Mouse (Mus musculus) heart, adult 2 months (tissue): Measurements from ENCODE around the gene A630076J17Rik. TPM values are rescaled to one million over a fixed set of nuclear protein-coding genes. Genes with fewer than 3 reads are reported as not detected.

Experiments used
- DNase-seq, 2 experiments: peaks; one replicate each; pipeline ENCODE4 v3.0.0; 2021
- H3K27ac ChIP-seq: fragments of 200-600 bp; 2 replicates; pipeline ENCODE4 v1.8.1; 2022
- H3K27me3 ChIP-seq: fragments of 200-500 bp; 2 replicates; pipeline ENCODE4 v1.6.1; 2012; ENCODE audit warnings: mild to moderate bottlenecking, low read length, inconsistent platforms, mixed read lengths; ENCODE audit not compliant: control insufficient read depth, insufficient read depth
- H3K36me3 ChIP-seq: fragments of 200-500 bp; 2 replicates; pipeline ENCODE4 v1.6.1; 2012; ENCODE audit warnings: low read length, inconsistent platforms; ENCODE audit not compliant: control insufficient read depth, insufficient read depth
- H3K4me1 ChIP-seq: fragments of 200-500 bp; 2 replicates; pipeline ENCODE4 v1.6.1; 2011; ENCODE audit warnings: low read length; ENCODE audit not compliant: control insufficient read depth, insufficient read depth
- H3K4me3 ChIP-seq: fragments of 200-600 bp; 2 replicates; pipeline ENCODE4 v1.8.1; 2022
- H3K79me2 ChIP-seq: fragments of 200-500 bp; replicated peaks from 2 replicates; pipeline ENCODE4 v1.6.1; 2012; ENCODE audit warnings: mild to moderate bottlenecking, inconsistent platforms, low read length, moderate library complexity, mixed read lengths; ENCODE audit not compliant: control insufficient read depth, insufficient read depth
- H3K9ac ChIP-seq: fragments of 200-500 bp; 2 replicates; pipeline ENCODE4 v1.6.1; 2012; ENCODE audit warnings: low read depth, mild to moderate bottlenecking, control low read depth, inconsistent platforms, low read length, mixed read lengths
- CTCF ChIP-seq: fragments of 200-600 bp; IDR thresholded peaks from 2 replicates; pipeline ENCODE4 v1.8.1; 2022; ENCODE audit warnings: antibody characterized with exemption, mild to moderate bottlenecking, moderate library complexity
- EP300 ChIP-seq: fragments of 200-500 bp; IDR thresholded peaks from 2 replicates; pipeline ENCODE4 v1.6.1; 2011; ENCODE audit warnings: low read depth, low read length, control low read depth; ENCODE audit not compliant: insufficient read depth
- POLR2A ChIP-seq: fragments of 200-500 bp; IDR thresholded peaks from 2 replicates; pipeline ENCODE4 v1.6.1; 2011; ENCODE audit warnings: mild to moderate bottlenecking, low read depth, low read length, control low read depth; ENCODE audit not compliant: insufficient read depth
- WGBS: fragments of 180-500 bp; shearing (Covaris S2); methylation state at CpG from one replicate; pipeline ENCODE4 v1.1.7; 2018; 5-methylcytosine and 5-hydroxymethylcytosine counted together
- intact Hi-C: fragments of 180-260 bp; cut with DNase I; formaldehyde crosslinking; loops from one replicate; pipeline ENCODE4 v1.15.1; 2025
- polyA plus RNA-seq: library from polyadenylated mRNA; depleted of rRNA; stranded (reverse); fragments of >200 nt; gene quantifications from 2 replicates; pipeline ENCODE4 v1.2.3, GENCODE M21; 2012
- total RNA-seq, 2 experiments: library from RNA; stranded (reverse); gene quantifications; 2 replicates each; pipeline ENCODE4 v1.2.3; 2021

A630076J17Rik gene
- total and polyA plus RNA-seq, 3 experiments = 0.18 TPM; not detected in 2

- H3K27me3 ChIP-seq = no peaks in the 10 kb centered on the region
- H3K9ac ChIP-seq = no peak within 1 kb of the TSS
- H3K4me1 ChIP-seq = peaks cover 6% of the 10 kb centered on the region
- H3K79me2 ChIP-seq = no peaks in the 10 kb centered on the region
- H3K27ac ChIP-seq = no peak within 1 kb of the TSS
- no peaks in the 10 kb centered on the region for H3K36me3 ChIP-seq
- intact Hi-C loops = no loop called here
- TF ChIP-seq EP300 (no peak), CTCF (no peak), POLR2A (no peak)
- no peak for DNase-seq
- no peak within 1 kb of the TSS for H3K4me3 ChIP-seq
- WGBS = 84% methylated on average over 10 of the region's 10 CpGs
These were observed 8.8 kb upstream of the A630076J17Rik start, which contains the start of gene Cym for GRCm38 (mm10) chr3:107221608-107222007. Gene Cym (minus strand): TSS chr3:107221732.

GRCm38 (mm10) chr3:107223230-107223629 lies 7.2 kb upstream of the A630076J17Rik start:
- DNase-seq = no peak
- 31% methylated on average over 1 of the region's 1 CpGs for WGBS
- Histone ChIP-seq H3K36me3 (no peaks in the 10 kb centered on the region), H3K4me1 (peaks cover 6% of the 10 kb centered on the region), H3K27ac (no peak overlapping the region), H3K79me2 (no peaks in the 10 kb centered on the region), H3K9ac (no peak overlapping the region), H3K27me3 (no peaks in the 10 kb centered on the region), H3K4me3 (no peak overlapping the region)
- TF ChIP-seq EP300 = no peak
- TF ChIP-seq CTCF = no peak
- no peak for TF ChIP-seq POLR2A
- intact Hi-C loops = no loop called here

- no peak for DNase-seq
- Histone ChIP-seq H3K9ac (no peak overlapping the region), H3K4me1 (peaks cover 10% of the 10 kb centered on the region), H3K79me2 (no peaks in the 10 kb centered on the region), H3K27ac (peak overlapping the region; percentile 75), H3K36me3 (no peaks in the 10 kb centered on the region), H3K27me3 (no peaks in the 10 kb centered on the region), H3K4me3 (no peak overlapping the region)
- WGBS = 45% methylated on average over 5 of the region's 5 CpGs
- intact Hi-C loops = no loop called here
- TF ChIP-seq CTCF (no peak), POLR2A (no peak), EP300 (0 out of 2 replicates have a peak, but pooled peaks have one; percentile 18)
These were observed 4.6 kb upstream of the A630076J17Rik start for GRCm38 (mm10) chr3:107225820-107226219.

GRCm38 (mm10) chr3:107229221-107229620 lies 1.2 kb upstream of the A630076J17Rik start:
- no peaks in the 10 kb centered on the region for H3K79me2 ChIP-seq
- WGBS = 91% methylated on average over 5 of the region's 5 CpGs
- TF ChIP-seq POLR2A (no peak), CTCF (no peak), EP300 (no peak)

GRCm38 (mm10) chr3:107229822-107230221 lies 592 bp upstream of the A630076J17Rik start:
- no peaks in the 10 kb centered on the region for H3K36me3 ChIP-seq
- H3K9ac ChIP-seq = no peak overlapping the region
- H3K79me2 ChIP-seq = no peaks in the 10 kb centered on the region
- TF ChIP-seq CTCF (no peak), POLR2A (no peak), EP300 (no peak)
- no peak overlapping the region for H3K4me3 ChIP-seq
- no peak for DNase-seq
- 25% methylated on average over 5 of the region's 5 CpGs for WGBS
- intact Hi-C loops = loop anchor here (5.0 kb wide), 1 partner anchor 127 kb away; no protein-coding TSS in a partner anchor
- H3K27ac ChIP-seq = peak overlapping the region; percentile 56
- peaks cover 18% of the 10 kb centered on the region for H3K4me1 ChIP-seq
- H3K27me3 ChIP-seq = no peaks in the 10 kb centered on the region

More at GRCm38 (mm10) chr3:107229221-107229620, 1.2 kb upstream of the A630076J17Rik start:
- H3K36me3 ChIP-seq = no peaks in the 10 kb centered on the region
- intact Hi-C loops = no loop called here
- no peak for DNase-seq
- no peak overlapping the region for H3K27ac ChIP-seq
- H3K27me3 ChIP-seq = no peaks in the 10 kb centered on the region
- H3K4me1 ChIP-seq = peaks cover 18% of the 10 kb centered on the region
- no peak overlapping the region for H3K4me3 ChIP-seq
- no peak overlapping the region for H3K9ac ChIP-seq

GRCm38 (mm10) chr3:107231202-107231601 lies 788 bp downstream of the A630076J17Rik start:
- no peaks in the 10 kb centered on the region for H3K36me3 ChIP-seq
- intact Hi-C loops = loop anchor here (5.0 kb wide), 1 partner anchor 126 kb away; no protein-coding TSS in a partner anchor
- WGBS = 69% methylated on average over 4 of the region's 4 CpGs
- no peak for DNase-seq
- H3K27me3 ChIP-seq = no peaks in the 10 kb centered on the region
- H3K4me3 ChIP-seq = no peak overlapping the region
- no peaks in the 10 kb centered on the region for H3K79me2 ChIP-seq
- H3K4me1 ChIP-seq = peaks cover 17% of the 10 kb centered on the region
- TF ChIP-seq EP300 (no peak), POLR2A (no peak), CTCF (no peak)
- peak overlapping the region; percentile 51 for H3K27ac ChIP-seq
- H3K9ac ChIP-seq = no peak overlapping the region
